7 mouse cellular contexts compared by ENCODE assay signal in the genomic region with DNA sequence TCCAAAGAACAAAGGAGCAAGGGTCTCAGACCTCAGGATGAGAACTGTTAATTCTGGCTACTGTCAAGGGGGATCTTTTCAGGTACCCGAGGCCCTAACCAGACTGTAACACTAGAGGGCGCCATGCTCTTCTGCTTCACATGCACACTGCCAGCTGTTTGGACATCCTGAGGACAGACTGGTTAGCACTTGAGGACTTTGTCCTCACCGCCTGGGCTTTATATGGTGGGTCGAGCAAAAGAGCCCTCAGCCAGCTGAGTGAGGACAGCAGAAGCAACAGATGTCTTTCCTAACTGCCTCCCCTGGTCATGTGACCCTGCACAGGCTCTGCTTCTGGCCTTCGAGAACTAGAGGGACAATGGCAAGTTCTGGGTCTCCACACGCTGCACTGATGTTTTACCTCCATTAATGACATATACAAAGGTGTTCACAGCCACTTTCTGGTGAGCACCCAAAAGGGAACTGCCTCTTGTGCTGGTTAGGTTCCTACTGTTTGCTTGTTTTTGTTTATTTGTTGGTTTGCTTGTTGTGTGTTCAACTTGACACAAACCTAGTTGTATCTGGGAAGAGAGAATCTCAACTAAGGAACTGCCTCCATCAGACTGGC. TPM values are rescaled to one million over a fixed set of nuclear protein-coding genes. Genes with fewer than 3 reads are reported as not detected.
DNase-seq lines count a peak whose midpoint lies in the region; ATAC-seq and TF ChIP-seq lines count a peak whose summit lies in the region.

No protein-coding gene starts in this region.

- no peaks in the 10 kb centered on the region for H3K27me3 ChIP-seq in intestine, postnatal 0 days (replicated peaks; ENCODE audit: control insufficient read depth, insufficient read depth, low read length)
- no peaks in the 10 kb centered on the region for H3K27me3 ChIP-seq in midbrain, embryonic 15.5 days (replicated peaks)

- no peak overlapping the region for H3K4me2 ChIP-seq in intestine, postnatal 0 days (replicated peaks; ENCODE audit: low read depth)
- no peak overlapping the region for H3K4me2 ChIP-seq in midbrain, embryonic 15.5 days

- H3K27ac ChIP-seq in intestine, postnatal 0 days (ENCODE audit: low read depth, low read length): no peak overlapping the region
- no peak overlapping the region for H3K27ac ChIP-seq in midbrain, embryonic 15.5 days

- TF ChIP-seq CTCF in intestine, postnatal 0 days (IDR thresholded peaks at IDR 0.05; ENCODE audit: low read depth): peak; percentile 99

- H3K9me3 ChIP-seq in intestine, postnatal 0 days (ENCODE audit: control insufficient read depth): no peaks in the 10 kb centered on the region
- no peaks in the 10 kb centered on the region for H3K9me3 ChIP-seq in midbrain, embryonic 15.5 days

- intact Hi-C loops in left cerebral cortex, postnatal 36 days (cut with DNase I): loop anchor here (5.0 kb wide), 1 partner anchor 294 kb away; no protein-coding TSS in a partner anchor

- ATAC-seq in intestine, postnatal 0 days: peak; percentile 69
- ATAC-seq in midbrain, embryonic 15.5 days (replicated peaks): 0 out of 2 replicates have a peak, but pooled peaks have one; percentile 39

- H3K4me3 ChIP-seq in intestine, postnatal 0 days (ENCODE audit: low read depth, low read length): no peak overlapping the region
- no peak overlapping the region for H3K4me3 ChIP-seq in midbrain, embryonic 15.5 days

- WGBS in intestine, postnatal 0 days: 22% methylated on average over 6 of the region's 6 CpGs
- WGBS in midbrain, embryonic 15.5 days: 29% methylated on average over 6 of the region's 6 CpGs

- peak; percentile 86 for DNase-seq in ZHBTc4 (ENCODE audit: low read depth, low spot score)
- DNase-seq in cerebellum, postnatal 4 days (ENCODE audit: low spot score in 2 of 2): peak; percentile 68 to 85
- DNase-seq in gastrocnemius, adult 8-10 months (ENCODE audit: low spot score in 2 of 2): peak; percentile 52 to 71
- peak; percentile 73 to 83 for DNase-seq in left cerebral cortex, postnatal 36 days (ENCODE audit: low spot score in 2 of 2)
- DNase-seq in spleen, adult 12 weeks (ENCODE audit: low spot score): peak; percentile 47

- H3K36me3 ChIP-seq in intestine, postnatal 0 days (ENCODE audit: control insufficient read depth, insufficient read depth): no peaks in the 10 kb centered on the region
- no peaks in the 10 kb centered on the region for H3K36me3 ChIP-seq in midbrain, embryonic 15.5 days (replicated peaks)

- no peaks in the 10 kb centered on the region for H3K4me1 ChIP-seq in intestine, postnatal 0 days (replicated peaks; ENCODE audit: control insufficient read depth, insufficient read depth, low read length)
- no peaks in the 10 kb centered on the region for H3K4me1 ChIP-seq in midbrain, embryonic 15.5 days

- H3K9ac ChIP-seq in intestine, postnatal 0 days (ENCODE audit: low read depth, low read length): no peak overlapping the region
- H3K9ac ChIP-seq in midbrain, embryonic 15.5 days: no peak overlapping the region

RNA-seq across cellular contexts. Expression of a gene that starts 35.9 kb away (rescaled TPM):
- total RNA-seq in gastrocnemius, adult 8-10 months (2022): under 1 TPM in 1 of 4 experiments, not detected in 3; 0.08 TPM
- polyA plus RNA-seq in intestine, postnatal 0 days (2015; fragmentation: Nextera tagmentation; extraction: Ambion mirVana): 0.56 and 0.69 TPM in 2 replicates
- total RNA-seq in left cerebral cortex, postnatal 36 days (2021): 100 to 1,000 TPM; 274 to 345 TPM
- 34.4 and 38.5 TPM in 2 replicates for polyA plus RNA-seq in midbrain, embryonic 15.5 days (2015; fragmentation: Nextera tagmentation; extraction: Ambion mirVana)

RNA-seq across cellular contexts. Expression of a gene that starts 39.9 kb away (rescaled TPM):
- total RNA-seq in gastrocnemius, adult 8-10 months (2022): 10 to 100 TPM; 13.9 to 19.3 (median 16.7) TPM
- polyA plus RNA-seq in intestine, postnatal 0 days (2015; fragmentation: Nextera tagmentation; extraction: Ambion mirVana): 8.0 and 9.8 TPM in 2 replicates
- 1 to 10 TPM in 1 of 2 experiments, under 1 TPM in 1; 0.99 to 1.9 TPM for total RNA-seq in left cerebral cortex, postnatal 36 days (2021)
- polyA plus RNA-seq in midbrain, embryonic 15.5 days (2015; fragmentation: Nextera tagmentation; extraction: Ambion mirVana): 0.31 TPM in 2 replicates

Comparison
In these comparisons a context has a peak if more than half of its experiments do, and no peak if none do; other contexts are left out.
1. RNA of a gene that starts 35.9 kb away (total RNA-seq): 274 to 345 TPM in left cerebral cortex, postnatal 36 days; 0.08 TPM in gastrocnemius, adult 8-10 months; every median in the first group is over 100 times any median in the second.
2. RNA of a gene that starts 39.9 kb away (total RNA-seq): 13.9 to 19.3 TPM in gastrocnemius, adult 8-10 months; 0.99 to 1.9 TPM in left cerebral cortex, postnatal 36 days; every median in the first group is over 4 times any median in the second.
3. Peak in every context shown above with its lines, with median percentiles within 50 percentile points of each other: DNase-seq.